Mouse (Mus musculus): ENCODE results near the gene Hsp90aa1. TPM values are rescaled to one million over a fixed set of nuclear protein-coding genes. Genes with fewer than 3 reads are reported as not detected.
"Not testable (repeated sequence)": the region's sequence is repeated elsewhere in the genome, so short reads cannot be mapped to it uniquely, and the experiment has no call there.

The Hsp90aa1 gene
- total and polyA plus RNA-seq, 2 experiments from 2014 or later, result 701 to 1,521 TPM

DNA sequence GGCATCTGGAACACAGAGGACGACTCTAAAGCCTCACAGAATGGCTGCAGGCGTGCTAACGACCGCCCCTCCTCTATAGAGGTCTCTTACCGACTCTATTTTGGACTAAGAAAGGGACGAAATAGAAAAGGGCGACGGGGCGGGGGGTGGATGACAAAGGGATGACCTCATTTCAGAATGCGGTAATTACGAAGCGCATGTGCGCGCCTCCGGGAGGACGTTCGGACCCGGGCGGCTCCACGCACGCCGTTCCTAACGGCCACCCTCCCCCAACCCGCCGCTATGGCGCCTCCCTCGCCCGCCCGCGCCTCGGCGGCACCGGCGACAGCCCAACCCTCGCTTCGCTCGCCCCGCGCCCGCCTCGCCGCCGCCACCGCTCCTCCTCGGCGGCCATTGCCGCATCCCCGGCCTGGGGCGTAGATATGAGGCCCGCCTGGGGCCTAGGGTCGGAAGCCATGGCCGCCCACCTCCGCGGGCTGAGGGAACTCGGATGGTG lies 6.8 kb downstream of the Hsp90aa1 start:
- no peaks in the 10 kb centered on the region for H3K9me3 ChIP-seq (ENCODE audit: low read length)
- peak overlapping the region; percentile 98 for H3K9ac ChIP-seq (replicated peaks; ENCODE audit: low read length)
- peak; percentile 80 for DNase-seq (ENCODE audit: low spot score)
- H3K27ac ChIP-seq, result peak overlapping the region; percentile 98
- no peaks in the 10 kb centered on the region; the same call in 1 of the 2 replicates for H3K4me1 ChIP-seq (ENCODE audit: insufficient read depth, low read length)
- peak; percentile 77 for ATAC-seq
- H3K36me3 ChIP-seq (ENCODE audit: insufficient read depth, low read length), result peaks cover 11% of the 10 kb centered on the region; the same call in 1 of the 2 replicates
- WGBS, result under 1% methylated on average over 36 of the region's 55 CpGs
- no peak for TF ChIP-seq CTCF (IDR thresholded peaks at IDR 0.05; ENCODE audit: low read depth)
- H3K4me3 ChIP-seq (ENCODE audit: low read length), result peak overlapping the region; percentile 93
- peak overlapping the region; percentile 90 for H3K4me2 ChIP-seq (ENCODE audit: low read depth, low read length)
- H3K27me3 ChIP-seq (ENCODE audit: insufficient read depth, low read length), result no peaks in the 10 kb centered on the region

DNA sequence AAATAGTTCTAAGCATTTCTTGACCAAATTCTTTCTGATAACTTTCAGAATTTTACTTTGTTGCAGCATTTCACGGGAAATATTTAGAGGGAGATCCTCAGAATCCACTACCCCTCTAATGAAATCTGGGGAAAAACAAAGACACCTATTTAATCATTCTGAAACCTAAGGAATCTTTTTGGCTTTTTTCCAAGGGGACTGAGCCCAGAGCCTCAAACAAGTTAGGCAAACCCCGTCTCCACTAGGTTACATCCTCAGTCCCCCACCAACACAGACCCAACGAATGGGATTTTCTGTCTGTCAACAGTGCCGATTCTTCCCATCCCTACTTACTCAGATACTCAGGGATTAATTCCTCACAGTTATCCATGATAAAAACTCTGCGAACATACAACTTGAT lies 9.2 kb downstream of the Hsp90aa1 start:
- H3K27ac ChIP-seq; H3K27me3 ChIP-seq (ENCODE audit: insufficient read depth, low read length); H3K4me1 ChIP-seq (ENCODE audit: insufficient read depth, low read length); H3K9ac ChIP-seq (replicated peaks; ENCODE audit: low read length); H3K9me3 ChIP-seq (ENCODE audit: low read length); ATAC-seq; H3K4me3 ChIP-seq (ENCODE audit: low read length); H3K4me2 ChIP-seq (ENCODE audit: low read depth, low read length); DNase-seq (ENCODE audit: low spot score): not testable (repeated sequence)
- WGBS, result 67% methylated on average over 5 of the region's 5 CpGs
- H3K36me3 ChIP-seq (ENCODE audit: insufficient read depth, low read length), result peaks cover 26% of the 10 kb centered on the region; the same call in 1 of the 2 replicates

DNA sequence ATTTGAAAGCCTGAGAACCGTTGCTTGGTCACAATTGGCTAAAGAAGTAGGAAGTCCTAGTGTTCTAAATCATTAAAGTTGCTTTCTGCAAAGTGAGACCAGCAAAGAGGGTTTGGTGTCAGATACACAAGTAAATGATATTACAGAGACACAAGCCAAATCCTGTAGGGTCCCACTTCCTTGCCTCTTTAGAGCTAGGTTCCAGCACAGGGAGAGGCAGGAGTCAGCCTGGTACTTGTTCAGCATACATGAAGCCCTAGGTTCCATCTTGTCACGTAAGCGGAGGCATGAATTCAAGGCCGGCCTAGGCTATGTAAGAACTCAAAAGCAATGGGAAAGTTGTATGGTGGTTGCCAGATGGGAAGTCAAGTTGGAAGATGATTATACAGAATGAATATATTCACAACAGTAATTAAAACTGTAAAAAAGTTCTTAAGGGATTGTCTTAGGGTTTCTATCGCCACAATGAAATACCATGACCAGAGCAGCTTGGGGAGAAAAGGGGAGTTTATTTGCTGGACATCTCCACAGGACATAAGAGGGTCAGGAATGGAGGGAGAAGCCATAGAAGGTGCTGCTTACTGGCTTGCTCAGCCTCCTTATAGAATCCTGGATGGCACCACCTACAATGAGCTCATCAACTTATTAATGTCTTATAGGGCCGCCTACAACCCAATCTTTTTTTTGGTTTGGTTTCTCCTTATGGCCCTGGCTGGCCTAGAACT lies 12.4 kb downstream of the Hsp90aa1 start:
- TF ChIP-seq CTCF (IDR thresholded peaks at IDR 0.05; ENCODE audit: low read depth), result no peak
- H3K4me1 ChIP-seq (ENCODE audit: insufficient read depth, low read length), result no peaks in the 10 kb centered on the region; the same call in 1 of the 2 replicates
- H3K4me2 ChIP-seq (ENCODE audit: low read depth, low read length), result no peak overlapping the region
- WGBS, result 84% methylated on average over 6 of the region's 6 CpGs
- no peak overlapping the region for H3K27ac ChIP-seq
- H3K36me3 ChIP-seq (ENCODE audit: insufficient read depth, low read length), result peaks cover 41% of the 10 kb centered on the region
- no peaks in the 10 kb centered on the region for H3K9me3 ChIP-seq (ENCODE audit: low read length)
- DNase-seq (ENCODE audit: low spot score) (no peak), ATAC-seq (no peak)
- H3K9ac ChIP-seq (replicated peaks; ENCODE audit: low read length), result no peak overlapping the region
- H3K27me3 ChIP-seq (ENCODE audit: insufficient read depth, low read length), result no peaks in the 10 kb centered on the region
- no peak overlapping the region for H3K4me3 ChIP-seq (ENCODE audit: low read length)

DNA sequence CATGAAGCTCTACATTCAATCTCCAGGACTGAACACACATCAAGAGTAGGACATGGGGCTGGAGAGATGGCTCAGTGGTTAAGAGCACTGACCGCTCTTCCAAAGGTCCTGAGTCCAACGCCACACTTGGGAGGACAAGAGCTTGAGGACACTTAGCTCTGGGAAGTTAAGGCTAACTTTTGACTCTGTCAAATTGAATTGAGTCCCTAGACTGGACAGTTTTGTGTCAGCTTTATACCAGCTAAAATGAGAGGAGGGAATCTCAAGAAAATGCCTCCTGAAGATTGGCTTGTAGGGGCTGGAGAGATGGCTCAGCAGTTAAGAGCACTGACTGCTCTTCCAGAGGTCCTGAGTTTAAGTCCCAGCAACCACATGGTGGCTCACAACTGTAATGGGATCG lies 13.6 kb downstream of the Hsp90aa1 start:
- WGBS, result 91% methylated on average over 3 of the region's 3 CpGs
- ATAC-seq; H3K27ac ChIP-seq; H3K4me3 ChIP-seq (ENCODE audit: low read length); DNase-seq (ENCODE audit: low spot score); H3K4me2 ChIP-seq (ENCODE audit: low read depth, low read length); H3K9me3 ChIP-seq (ENCODE audit: low read length); H3K9ac ChIP-seq (replicated peaks; ENCODE audit: low read length); H3K4me1 ChIP-seq (ENCODE audit: insufficient read depth, low read length); H3K27me3 ChIP-seq (ENCODE audit: insufficient read depth, low read length): not testable (repeated sequence)
- peaks cover 37% of the 10 kb centered on the region for H3K36me3 ChIP-seq (ENCODE audit: insufficient read depth, low read length)

DNA sequence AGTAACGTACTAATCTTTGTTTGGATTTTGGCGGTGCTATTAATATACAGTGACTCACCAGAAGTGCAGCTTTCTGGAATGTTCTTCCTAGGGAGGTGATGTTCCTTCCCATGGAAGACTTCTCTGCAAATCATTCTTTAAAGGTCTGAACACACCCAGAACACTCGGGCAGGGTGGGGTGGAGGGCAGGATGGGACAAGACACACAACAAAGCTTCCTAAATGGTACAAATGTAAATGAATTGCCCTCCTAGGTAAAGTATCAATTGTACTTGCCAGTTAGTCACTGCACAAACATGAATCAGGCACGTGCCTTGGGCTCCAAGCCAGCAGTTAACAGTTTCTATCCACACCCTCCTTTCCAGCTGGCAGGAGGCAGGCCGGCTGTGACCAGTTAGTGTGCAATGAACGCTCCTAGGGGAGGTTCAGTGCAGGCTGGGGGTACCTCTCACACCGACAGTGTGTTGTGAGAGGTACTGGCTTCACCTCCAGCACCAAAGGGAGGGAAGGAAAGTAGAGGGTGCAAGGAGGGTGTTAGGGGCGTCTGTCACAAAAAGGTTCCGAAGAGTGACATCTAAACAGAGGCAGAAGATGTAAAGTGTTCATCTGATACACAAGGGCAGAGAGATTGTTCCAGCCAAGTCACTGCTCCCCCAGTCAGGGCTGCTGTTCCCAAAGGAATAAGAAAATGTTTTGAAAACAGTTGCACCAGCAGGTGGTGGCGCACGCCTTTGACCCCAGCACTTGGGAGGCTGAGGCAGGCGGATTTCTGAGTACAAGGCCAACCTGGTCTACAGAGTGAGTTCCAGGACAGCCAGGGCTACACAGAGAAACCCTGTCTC lies 14.4 kb downstream of the Hsp90aa1 start:
- H3K36me3 ChIP-seq (ENCODE audit: insufficient read depth, low read length), result peaks cover 37% of the 10 kb centered on the region
- no peak for TF ChIP-seq CTCF (IDR thresholded peaks at IDR 0.05; ENCODE audit: low read depth)
- no peak overlapping the region for H3K4me3 ChIP-seq (ENCODE audit: low read length)
- H3K9ac ChIP-seq (replicated peaks; ENCODE audit: low read length), result no peak overlapping the region; the same call in 1 of the 2 replicates
- no peaks in the 10 kb centered on the region for H3K9me3 ChIP-seq (ENCODE audit: low read length)
- no peak overlapping the region; the same call in 1 of the 2 replicates for H3K27ac ChIP-seq
- DNase-seq (ENCODE audit: low spot score) (peak; percentile 57), ATAC-seq (peak; percentile 66)
- no peak overlapping the region for H3K4me2 ChIP-seq (ENCODE audit: low read depth, low read length)
- no peaks in the 10 kb centered on the region for H3K27me3 ChIP-seq (ENCODE audit: insufficient read depth, low read length)
- 61% methylated on average over 12 of the region's 12 CpGs for WGBS
- no peaks in the 10 kb centered on the region for H3K4me1 ChIP-seq (ENCODE audit: insufficient read depth, low read length)

DNA sequence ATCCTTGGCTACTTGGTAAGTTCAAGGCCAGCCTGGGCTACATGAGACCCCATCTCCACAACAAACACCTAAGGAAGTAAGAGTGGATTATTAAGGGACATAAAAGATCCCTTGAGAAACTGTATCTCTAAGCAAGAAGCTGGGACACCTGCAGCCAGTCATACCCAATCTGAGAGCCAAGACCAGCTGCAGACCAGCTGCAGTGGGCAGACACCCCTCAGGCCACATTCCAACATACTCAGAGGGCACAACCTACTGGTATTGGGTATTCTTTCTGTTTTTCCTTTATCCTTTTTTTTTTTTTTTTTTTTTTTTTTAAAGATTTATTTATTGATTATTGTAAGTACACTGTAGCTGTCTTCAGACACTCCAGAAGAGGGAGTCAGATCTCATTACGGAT lies 18.9 kb downstream of the Hsp90aa1 start:
- no CpG with 5 or more reads among the region's 1 CpGs for WGBS
- H3K4me1 ChIP-seq (ENCODE audit: insufficient read depth, low read length), result no peaks in the 10 kb centered on the region
- ATAC-seq, result no peak
- no peaks in the 10 kb centered on the region for H3K27me3 ChIP-seq (ENCODE audit: insufficient read depth, low read length)
- no peak overlapping the region for H3K27ac ChIP-seq
- no peak overlapping the region for H3K9ac ChIP-seq (replicated peaks; ENCODE audit: low read length)
- no peak for TF ChIP-seq CTCF (IDR thresholded peaks at IDR 0.05; ENCODE audit: low read depth)
- DNase-seq (ENCODE audit: low spot score), result no peak
- peaks cover 16% of the 10 kb centered on the region for H3K36me3 ChIP-seq (ENCODE audit: insufficient read depth, low read length)
- H3K9me3 ChIP-seq (ENCODE audit: low read length), result no peaks in the 10 kb centered on the region
- no peak overlapping the region for H3K4me3 ChIP-seq (ENCODE audit: low read length)
- H3K4me2 ChIP-seq (ENCODE audit: low read depth, low read length), result no peak overlapping the region

Data from hindbrain, postnatal 0 days (tissue).